Mouse (Mus musculus) subcutaneous adipose tissue, adult 2 months (tissue): Measurements from ENCODE around the gene Gm13278. TPM values are rescaled to one million over a fixed set of nuclear protein-coding genes. Genes with fewer than 3 reads are reported as not detected.

ENCODE experiments used
- polyA plus RNA-seq: library from polyadenylated mRNA; depleted of rRNA; stranded (reverse); fragments of >200 nt; gene quantifications from 2 replicates; pipeline ENCODE4 v1.2.3, GENCODE M21; 2012; ENCODE audit warnings: low replicate concordance; rRNA removed

Gene Gm13278
- polyA plus RNA-seq, 1 experiment, result not detected

Other genes with a start within 250 kb of the Gm13278 start
- gene Ifna15, start 233.3 kb upstream of the Gm13278 start, polyA plus RNA-seq, result not detected in 2 replicates
- not detected in 2 replicates for gene Ifna14, start 219.8 kb upstream of the Gm13278 start, polyA plus RNA-seq
- not detected in 2 replicates for gene Ifna9, start 199.2 kb upstream of the Gm13278 start, polyA plus RNA-seq
- gene Ifna12, start 188.2 kb upstream of the Gm13278 start, polyA plus RNA-seq, result not detected in 2 replicates
- gene C87499, start 157.1 kb upstream of the Gm13278 start, polyA plus RNA-seq, result not detected in 2 replicates
- gene Ifna13, start 147.1 kb upstream of the Gm13278 start, polyA plus RNA-seq, result not detected in 2 replicates
- not detected in 2 replicates for gene Ifna16, start 114.6 kb upstream of the Gm13278 start, polyA plus RNA-seq
- not detected in 2 replicates for gene Ifna2, start 107.6 kb upstream of the Gm13278 start, polyA plus RNA-seq
- gene Ifnab, start 100.2 kb upstream of the Gm13278 start, polyA plus RNA-seq, result not detected in 2 replicates
- 0.23 and 0.35 TPM in 2 replicates for gene Gm26566, start 69.7 kb upstream of the Gm13278 start, polyA plus RNA-seq
- gene Klhl9, start 69.1 kb upstream of the Gm13278 start, polyA plus RNA-seq, result 16.0 and 29.7 TPM in 2 replicates
- gene Gm13271, start 36.7 kb upstream of the Gm13278 start, polyA plus RNA-seq, result not detected in 2 replicates
- not detected in 2 replicates for gene Gm13283, start 31.4 kb upstream of the Gm13278 start, polyA plus RNA-seq
- gene Gm13290, start 17.7 kb upstream of the Gm13278 start, polyA plus RNA-seq, result not detected in 2 replicates
- not detected in 2 replicates for gene Gm13289, start 14.6 kb upstream of the Gm13278 start, polyA plus RNA-seq
- gene Gm13272, start 11.7 kb upstream of the Gm13278 start, polyA plus RNA-seq, result not detected in 2 replicates
- gene Ifnz, start 9.4 kb upstream of the Gm13278 start, polyA plus RNA-seq, result 0.08 TPM in 1 of 2 replicates, not detected in the other
- not detected in 2 replicates for gene Gm13276, start 5.8 kb upstream of the Gm13278 start, polyA plus RNA-seq
- gene Gm13277, start 2.9 kb upstream of the Gm13278 start, polyA plus RNA-seq, result not detected in 2 replicates
- gene Gm13275, start 2.9 kb downstream of the Gm13278 start, polyA plus RNA-seq, result not detected in 2 replicates
- not detected in 2 replicates for gene Gm13279, start 5.8 kb downstream of the Gm13278 start, polyA plus RNA-seq
- not detected in 2 replicates for gene Gm13285, start 8.1 kb downstream of the Gm13278 start, polyA plus RNA-seq
- not detected in 2 replicates for gene Gm13287, start 11.7 kb downstream of the Gm13278 start, polyA plus RNA-seq
- gene Gm13288, start 14.0 kb downstream of the Gm13278 start, polyA plus RNA-seq, result not detected in 2 replicates
- gene Ifna7, start 24.7 kb downstream of the Gm13278 start, polyA plus RNA-seq, result not detected in 2 replicates
- not detected in 2 replicates for gene Ifna11, start 28.4 kb downstream of the Gm13278 start, polyA plus RNA-seq
- not detected in 2 replicates for gene Ifna6, start 35.9 kb downstream of the Gm13278 start, polyA plus RNA-seq
- gene Ifna5, start 44.0 kb downstream of the Gm13278 start, polyA plus RNA-seq, result not detected in 2 replicates
- gene Ifna4, start 50.3 kb downstream of the Gm13278 start, polyA plus RNA-seq, result not detected in 2 replicates
- gene Ifna1, start 58.5 kb downstream of the Gm13278 start, polyA plus RNA-seq, result not detected in 2 replicates
- gene Ifne, start 88.7 kb downstream of the Gm13278 start, polyA plus RNA-seq, result 0.80 TPM in 1 of 2 replicates, not detected in the other